Mouse (Mus musculus): ENCODE measurements around the gene Mad1l1. TPM values are rescaled to one million over a fixed set of nuclear protein-coding genes. Genes with fewer than 3 reads are reported as not detected.

Mad1l1 gene
- total RNA-seq, 2 experiments from 2014 or later, result 20.4 to 24.9 TPM

GRCm38 (mm10) chr5:140064521-140064920, 256.8 kb downstream of the Mad1l1 start:
- DNase-seq (ENCODE audit: low spot score in 2 of 2), result no peak

GRCm38 (mm10) chr5:140062828-140063227, 258.5 kb downstream of the Mad1l1 start:
- DNase-seq (ENCODE audit: low spot score in 2 of 2), result no peak

GRCm38 (mm10) chr5:140062316-140062715, 259.0 kb downstream of the Mad1l1 start:
- DNase-seq (ENCODE audit: low spot score in 2 of 2), result no peak

GRCm38 (mm10) chr5:140061296-140061879, 260.0 kb downstream of the Mad1l1 start:
- peak in 1 of 2 experiments; percentile 35 for DNase-seq (ENCODE audit: low spot score in 2 of 2)

GRCm38 (mm10) chr5:140056291-140056690, 265.1 kb downstream of the Mad1l1 start:
- no peak for DNase-seq (ENCODE audit: low spot score in 2 of 2)

GRCm38 (mm10) chr5:140055431-140055830, 265.9 kb downstream of the Mad1l1 start:
- DNase-seq (ENCODE audit: low spot score in 2 of 2), result no peak

GRCm38 (mm10) chr5:140053626-140054025, 267.7 kb downstream of the Mad1l1 start:
- no peak for DNase-seq (ENCODE audit: low spot score in 2 of 2)

- no peak for DNase-seq (ENCODE audit: low spot score in 2 of 2)
Observed at GRCm38 (mm10) chr5:140052405-140052804, 268.9 kb downstream of the Mad1l1 start.

- DNase-seq (ENCODE audit: low spot score in 2 of 2), result no peak
Observed at GRCm38 (mm10) chr5:140045453-140045852, 275.9 kb downstream of the Mad1l1 start.

- DNase-seq (ENCODE audit: low spot score in 2 of 2), result no peak
Observed at GRCm38 (mm10) chr5:140043002-140043401, 278.4 kb downstream of the Mad1l1 start.

GRCm38 (mm10) chr5:140042002-140042611, 279.2 kb downstream of the Mad1l1 start:
- DNase-seq (ENCODE audit: low spot score in 2 of 2), result no peak

- DNase-seq (ENCODE audit: low spot score in 2 of 2), result no peak
Observed at GRCm38 (mm10) chr5:140041055-140041454, 280.3 kb downstream of the Mad1l1 start.

GRCm38 (mm10) chr5:140037587-140038233, 283.6 kb downstream of the Mad1l1 start:
- no peak for DNase-seq (ENCODE audit: low spot score in 2 of 2)

- DNase-seq (ENCODE audit: low spot score in 2 of 2), result no peak
Observed at GRCm38 (mm10) chr5:140035641-140036040, 285.7 kb downstream of the Mad1l1 start.

GRCm38 (mm10) chr5:140035025-140035330, 286.4 kb downstream of the Mad1l1 start:
- no peak for DNase-seq (ENCODE audit: low spot score in 2 of 2)

- no peak for DNase-seq (ENCODE audit: low spot score in 2 of 2)
Observed at GRCm38 (mm10) chr5:140034300-140035024, 286.9 kb downstream of the Mad1l1 start.

GRCm38 (mm10) chr5:140026366-140026765, 295.0 kb downstream of the Mad1l1 start:
- DNase-seq (ENCODE audit: low spot score in 2 of 2), result no peak

GRCm38 (mm10) chr5:140025301-140025700, 296.1 kb downstream of the Mad1l1 start:
- no peak for DNase-seq (ENCODE audit: low spot score in 2 of 2)

GRCm38 (mm10) chr5:140023941-140024500, 297.3 kb downstream of the Mad1l1 start:
- DNase-seq (ENCODE audit: low spot score in 2 of 2), result peak in 1 of 2 experiments; percentile 38

GRCm38 (mm10) chr5:140022861-140023260, 298.5 kb downstream of the Mad1l1 start:
- no peak for DNase-seq (ENCODE audit: low spot score in 2 of 2)

GRCm38 (mm10) chr5:140021755-140022154, 299.6 kb downstream of the Mad1l1 start:
- no peak for DNase-seq (ENCODE audit: low spot score in 2 of 2)

GRCm38 (mm10) chr5:140019616-140020015, 301.7 kb downstream of the Mad1l1 start:
- no peak for DNase-seq (ENCODE audit: low spot score in 2 of 2)
